Mouse (Mus musculus): ENCODE measurements at regions not wholly inside any gene's neighbourhood (a gene's known extent, or its start where the extent isn't known, plus 50 kb on each side); places are given as distances from the start of the nearest gene placed in this dataset.

DNA sequence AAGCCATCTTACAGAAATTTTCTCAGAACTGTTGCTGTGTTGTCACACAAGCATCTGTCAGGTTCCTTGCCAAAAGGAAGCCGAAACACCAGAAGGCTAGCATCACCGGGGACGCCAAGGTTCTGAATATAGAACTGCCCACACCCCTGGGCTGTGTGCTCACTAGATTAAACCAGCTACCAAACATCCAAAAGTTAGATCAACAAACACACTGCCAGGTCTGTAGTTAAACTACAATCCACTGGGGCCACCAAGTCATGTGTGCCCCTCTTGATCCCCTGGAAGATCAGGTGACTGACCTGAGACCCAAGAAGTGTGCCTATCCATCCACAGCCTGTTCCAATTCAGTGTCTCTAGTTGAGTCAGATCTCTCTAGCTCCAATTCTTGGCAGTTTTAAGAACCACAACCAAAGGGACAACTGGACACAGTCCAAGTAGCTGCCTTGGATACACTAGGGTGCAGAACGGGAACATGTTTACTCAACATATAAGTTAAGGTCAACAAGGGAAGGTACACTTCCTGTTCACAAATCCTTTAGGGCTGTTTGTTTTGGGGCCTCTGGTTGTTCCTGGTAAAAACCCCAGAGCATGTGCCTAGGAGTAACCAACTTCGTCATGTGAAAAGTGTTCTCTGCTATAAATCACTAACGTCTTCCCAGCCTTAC lies 232.0 kb upstream of the Ppargc1a start:
- intact Hi-C loops (cut with DNase I) = no loop called here
- DNase-seq (ENCODE audit: extremely low spot score in 1 of 2, low spot score in 2 of 2) = no peak

- intact Hi-C loops (cut with DNase I) = no loop called here
- no peak for DNase-seq (ENCODE audit: extremely low spot score in 1 of 2, low spot score in 2 of 2)
Observed at GRCm38 (mm10) chr5:51794097-51794496, 226.6 kb upstream of the Ppargc1a start.

DNA sequence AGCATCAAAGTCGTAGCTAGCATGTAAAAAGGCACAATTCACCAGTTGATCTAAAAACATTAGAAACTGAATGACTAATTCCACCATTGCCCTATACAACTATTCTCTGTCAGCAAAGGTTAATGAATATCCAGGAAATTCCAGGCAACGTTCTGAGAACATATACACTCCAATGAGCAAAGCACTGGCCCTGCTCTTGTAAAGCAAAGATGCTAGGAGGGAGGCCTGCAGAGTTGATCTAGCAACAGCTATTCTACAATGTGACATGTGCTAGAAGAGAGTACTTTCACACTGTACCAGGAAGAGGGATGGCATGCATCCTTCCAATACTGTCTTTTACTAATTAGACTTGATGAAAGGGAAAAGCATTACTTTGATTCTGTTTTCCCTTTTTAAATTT lies 225.4 kb upstream of the Ppargc1a start:
- intact Hi-C loops (cut with DNase I) = no loop called here
- DNase-seq (ENCODE audit: extremely low spot score in 1 of 2, low spot score in 2 of 2) = no peak

GRCm38 (mm10) chr5:51788768-51789167 lies 221.2 kb upstream of the Ppargc1a start:
- intact Hi-C loops (cut with DNase I) = no loop called here
- no peak for DNase-seq (ENCODE audit: extremely low spot score in 1 of 2, low spot score in 2 of 2)

DNA sequence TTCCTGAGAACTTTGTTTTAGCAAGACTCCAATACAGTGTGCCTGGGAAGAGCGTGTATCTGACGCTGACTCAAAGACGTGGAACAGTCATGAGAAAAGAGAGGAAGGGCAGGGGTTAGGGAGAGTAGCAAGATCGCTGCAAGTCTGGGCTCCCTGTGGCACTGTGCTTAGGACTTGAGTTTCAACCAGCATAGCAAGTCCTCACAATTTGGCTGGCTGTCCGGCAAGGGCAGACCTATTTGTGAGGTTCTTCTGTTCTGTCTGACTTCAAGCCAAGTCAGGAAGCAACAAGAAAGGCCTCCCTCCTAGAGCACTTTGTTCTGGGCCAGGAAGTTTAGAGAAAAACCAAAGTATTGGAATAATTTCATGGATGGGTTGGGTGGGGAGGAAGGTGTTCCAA lies 216.0 kb upstream of the Ppargc1a start:
- DNase-seq (ENCODE audit: extremely low spot score in 1 of 2, low spot score in 2 of 2) = peak in 1 of 2 experiments; percentile 34
- intact Hi-C loops (cut with DNase I) = no loop called here

DNA sequence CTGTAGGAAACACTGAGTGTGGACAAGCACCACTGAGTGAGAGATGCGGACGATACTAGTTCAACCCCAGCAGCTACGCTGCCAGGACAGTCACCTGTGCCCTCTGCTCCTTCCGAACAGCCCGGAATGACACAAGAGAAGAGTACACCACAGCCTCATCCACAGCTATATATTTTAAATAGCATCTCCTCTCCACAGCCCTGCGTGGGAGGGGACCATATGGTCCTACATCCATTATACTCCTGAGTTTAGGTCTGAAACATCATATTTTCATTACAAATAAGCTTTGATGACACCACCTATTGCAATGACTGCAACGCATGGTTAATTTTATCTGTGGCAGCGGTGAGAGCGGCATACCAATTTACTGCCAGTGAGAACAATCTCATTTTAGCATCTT lies 215.6 kb upstream of the Ppargc1a start:
- intact Hi-C loops (cut with DNase I) = no loop called here
- DNase-seq (ENCODE audit: extremely low spot score in 1 of 2, low spot score in 2 of 2) = no peak

DNA sequence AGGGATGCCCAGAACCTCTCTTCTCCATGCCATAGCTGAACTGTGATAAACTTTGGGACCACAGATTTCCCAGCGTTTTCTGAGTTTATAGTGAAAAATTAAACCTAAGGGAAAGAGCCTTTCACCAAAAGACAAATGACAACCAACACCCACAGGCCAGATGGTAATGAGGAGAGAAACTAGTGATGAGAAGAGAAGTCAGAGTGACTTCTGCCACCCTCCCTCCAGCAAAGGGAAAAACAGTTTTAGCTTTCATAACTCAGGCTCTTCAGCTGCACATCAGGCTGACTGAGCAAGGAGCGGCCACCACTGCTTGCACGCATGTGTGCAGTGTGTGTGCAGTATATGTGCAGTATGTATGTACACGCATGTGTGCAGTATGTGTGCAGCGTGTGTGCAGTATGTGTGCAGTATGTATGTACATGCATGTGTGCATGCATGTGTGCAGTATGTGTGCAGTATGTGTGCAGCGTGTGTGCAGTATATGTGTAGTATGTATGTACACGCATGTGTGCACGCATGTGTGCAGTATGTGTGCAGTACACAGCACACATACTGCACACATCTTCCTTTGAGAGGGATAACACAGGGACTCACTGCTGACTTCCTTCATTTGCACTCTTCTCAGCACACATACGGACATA lies 208.1 kb upstream of the Ppargc1a start:
- DNase-seq (ENCODE audit: extremely low spot score in 1 of 2, low spot score in 2 of 2) = no peak
- intact Hi-C loops (cut with DNase I) = no loop called here

DNA sequence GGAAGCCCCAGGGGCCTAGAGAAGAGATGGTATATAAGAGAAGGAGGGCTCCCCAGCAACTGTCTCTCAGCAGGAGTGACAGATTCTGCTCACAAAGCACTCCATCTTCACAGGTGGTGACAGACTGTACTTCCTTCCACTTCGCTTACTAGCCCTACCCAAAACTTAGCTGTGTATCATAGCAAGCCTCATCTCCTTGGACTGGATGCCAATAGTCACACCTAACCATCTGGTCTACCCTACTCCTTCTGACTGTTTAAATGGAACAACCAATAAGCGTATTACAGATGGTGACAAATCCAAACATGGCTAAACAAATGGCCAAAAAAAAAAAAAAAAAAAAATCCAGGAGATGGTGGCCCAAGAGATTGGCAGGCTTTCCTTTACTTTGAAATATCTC lies 204.1 kb upstream of the Ppargc1a start:
- DNase-seq (ENCODE audit: extremely low spot score in 1 of 2, low spot score in 2 of 2) = no peak
- intact Hi-C loops (cut with DNase I) = no loop called here

DNA sequence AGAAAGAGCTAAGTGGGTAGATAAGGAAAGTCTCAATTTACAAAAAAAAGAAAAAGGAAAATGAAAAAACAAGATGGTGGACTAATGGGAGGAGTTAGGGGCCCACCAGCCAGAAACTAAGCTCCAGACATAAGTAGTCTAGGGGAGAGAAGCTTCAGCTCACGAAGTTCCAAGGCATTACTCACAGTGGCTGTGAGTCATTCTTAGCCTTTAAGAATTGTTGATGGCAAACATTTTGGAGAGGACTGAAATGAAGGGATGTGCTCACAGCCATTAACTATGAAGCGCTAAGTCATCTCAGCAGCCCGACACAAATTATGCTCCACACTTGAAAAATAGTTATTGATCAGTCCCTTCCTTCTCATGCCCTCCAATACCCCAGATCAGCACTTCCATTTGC lies 198.6 kb upstream of the Ppargc1a start:
- no peak for DNase-seq (ENCODE audit: extremely low spot score in 1 of 2, low spot score in 2 of 2)
- intact Hi-C loops (cut with DNase I) = no loop called here

DNA sequence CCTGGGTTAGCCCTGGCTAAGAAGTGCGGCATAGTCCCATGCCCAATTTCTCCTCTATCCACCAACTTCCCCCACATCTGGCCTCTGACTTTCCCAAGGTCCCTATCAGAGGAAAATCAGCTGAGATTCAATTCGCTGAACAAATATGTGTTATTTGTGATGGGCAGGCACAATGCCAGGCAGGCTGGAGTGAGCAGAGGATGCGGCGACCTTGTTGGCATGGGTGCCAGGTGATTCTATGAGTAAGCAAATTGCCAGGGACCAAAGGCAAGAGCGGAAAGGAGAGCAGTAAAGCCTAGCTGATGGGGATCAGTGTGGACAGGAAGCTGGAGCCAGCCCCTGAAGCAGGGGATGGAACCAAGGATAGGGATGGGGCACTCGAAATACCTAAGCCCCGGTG lies 196.9 kb upstream of the Ppargc1a start:
- intact Hi-C loops (cut with DNase I) = no loop called here
- DNase-seq (ENCODE audit: extremely low spot score in 1 of 2, low spot score in 2 of 2) = peak in 1 of 2 experiments; percentile 24

- DNase-seq (ENCODE audit: extremely low spot score in 1 of 2, low spot score in 2 of 2) = peak; percentile 16 to 33
- intact Hi-C loops (cut with DNase I) = no loop called here
Observed at GRCm38 (mm10) chr5:51763599-51763998, 196.1 kb upstream of the Ppargc1a start.

- intact Hi-C loops (cut with DNase I) = no loop called here
- DNase-seq (ENCODE audit: extremely low spot score in 1 of 2, low spot score in 2 of 2) = no peak
Observed at GRCm38 (mm10) chr5:51762352-51762751, 194.8 kb upstream of the Ppargc1a start.

- intact Hi-C loops (cut with DNase I) = no loop called here
Observed at GRCm38 (mm10) chr5:51758289-51758688, 190.8 kb upstream of the Ppargc1a start.

DNA sequence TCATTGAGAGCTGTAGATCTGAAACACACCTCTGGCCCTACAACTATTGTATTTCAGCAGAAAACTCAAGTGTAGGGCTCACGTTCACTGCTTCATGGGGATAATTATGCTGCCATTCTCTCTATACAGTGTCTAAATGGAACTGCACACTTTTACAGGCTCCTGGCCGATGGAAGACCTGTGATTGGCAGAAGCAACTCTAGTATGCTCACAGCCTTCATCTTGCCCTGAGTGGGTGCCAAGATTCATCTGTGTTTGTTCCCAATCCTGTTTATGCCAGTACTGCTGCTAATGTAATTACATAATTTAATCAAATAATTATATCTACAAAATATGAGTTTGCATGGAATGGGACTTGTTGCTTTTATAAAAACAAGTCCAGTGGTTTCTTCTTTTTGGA lies 190.3 kb upstream of the Ppargc1a start:
- intact Hi-C loops (cut with DNase I) = no loop called here
- no peak for DNase-seq (ENCODE audit: extremely low spot score in 1 of 2, low spot score in 2 of 2)

More at GRCm38 (mm10) chr5:51758289-51758688, 190.8 kb upstream of the Ppargc1a start:
- DNase-seq (ENCODE audit: extremely low spot score in 1 of 2, low spot score in 2 of 2) = no peak

GRCm38 (mm10) chr5:51752024-51752423 lies 184.5 kb upstream of the Ppargc1a start:
- intact Hi-C loops (cut with DNase I) = no loop called here
- DNase-seq (ENCODE audit: extremely low spot score in 1 of 2, low spot score in 2 of 2) = no peak

- DNase-seq (ENCODE audit: extremely low spot score in 1 of 2, low spot score in 2 of 2) = no peak
- intact Hi-C loops (cut with DNase I) = no loop called here
Observed at GRCm38 (mm10) chr5:51750456-51750855, 182.9 kb upstream of the Ppargc1a start.

- intact Hi-C loops (cut with DNase I) = no loop called here
- DNase-seq (ENCODE audit: extremely low spot score in 1 of 2, low spot score in 2 of 2) = no peak
Observed at GRCm38 (mm10) chr5:51740893-51741292, 173.4 kb upstream of the Ppargc1a start.

- DNase-seq (ENCODE audit: extremely low spot score in 1 of 2, low spot score in 2 of 2) = no peak
- intact Hi-C loops (cut with DNase I) = no loop called here
Observed at GRCm38 (mm10) chr5:51730241-51730640, 162.7 kb upstream of the Ppargc1a start.

DNA sequence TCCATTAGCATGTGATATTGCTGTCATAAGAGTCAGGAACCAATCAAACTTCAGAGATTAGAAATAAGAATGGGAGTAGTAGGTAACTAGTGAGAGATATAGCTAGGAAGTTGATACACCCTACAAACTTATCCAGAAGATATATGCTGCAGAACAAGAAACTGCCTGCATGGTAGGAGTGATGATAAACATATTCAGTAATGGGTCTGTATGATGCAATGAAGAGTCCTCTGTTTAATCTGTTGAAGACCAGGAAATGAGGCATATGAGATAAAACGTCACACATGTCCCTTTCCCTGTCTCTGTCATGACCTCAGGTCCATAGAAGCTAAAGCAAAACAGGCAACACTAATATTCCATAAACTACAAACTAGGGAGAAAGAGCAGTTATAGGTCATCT lies 162.2 kb upstream of the Ppargc1a start:
- DNase-seq (ENCODE audit: extremely low spot score in 1 of 2, low spot score in 2 of 2) = no peak
- intact Hi-C loops (cut with DNase I) = no loop called here

DNA sequence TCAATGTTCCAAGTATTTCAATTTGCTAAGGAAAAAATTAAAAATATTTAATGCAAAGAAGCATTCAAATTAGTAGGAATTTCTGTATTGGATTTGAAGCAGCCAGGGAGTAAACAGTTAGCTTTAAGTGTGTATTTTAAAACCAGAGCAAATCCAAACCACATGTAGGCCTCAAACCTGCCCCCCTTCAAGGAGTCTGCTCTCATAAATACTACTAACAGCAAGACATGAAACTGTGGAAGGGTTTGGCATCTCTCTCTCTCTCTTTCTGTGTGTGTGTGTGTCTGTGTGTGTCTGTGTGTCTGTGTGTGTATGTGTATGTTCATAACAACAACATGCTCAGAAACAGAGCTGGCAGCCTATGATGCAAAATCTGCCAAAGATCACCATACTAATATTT lies 159.2 kb upstream of the Ppargc1a start:
- intact Hi-C loops (cut with DNase I) = no loop called here
- DNase-seq (ENCODE audit: extremely low spot score in 1 of 2, low spot score in 2 of 2) = no peak

GRCm38 (mm10) chr5:51718911-51719310 lies 151.4 kb upstream of the Ppargc1a start:
- DNase-seq (ENCODE audit: extremely low spot score in 1 of 2, low spot score in 2 of 2) = no peak
- intact Hi-C loops (cut with DNase I) = no loop called here
